22 mouse cellular contexts compared by ENCODE assay signal in the genomic region with DNA sequence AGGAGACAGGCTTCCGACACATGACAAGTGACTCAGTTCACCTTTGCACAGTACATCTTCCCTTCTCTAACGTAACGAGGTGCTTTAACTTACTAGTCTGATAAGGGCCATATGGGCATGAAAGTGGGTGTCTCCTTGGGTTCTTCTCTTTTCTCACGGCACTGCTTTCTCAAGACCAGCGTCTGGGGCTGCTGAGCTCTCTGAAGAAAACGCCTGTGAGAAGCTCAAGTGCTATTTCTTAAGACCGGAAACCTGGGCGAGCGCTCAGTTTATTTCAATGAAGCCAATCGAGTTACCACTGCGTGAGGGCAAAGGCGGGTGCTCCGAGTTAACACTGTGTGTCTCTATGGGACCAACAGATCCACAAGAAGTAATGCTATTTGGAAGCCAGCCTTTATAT. TPM values are rescaled to one million over a fixed set of nuclear protein-coding genes. Genes with fewer than 3 reads are reported as not detected.
A peak's percentile ranks its signal among the peaks of the same experiment; 100 is the strongest.
DNase-seq lines count a peak whose midpoint lies in the region; ATAC-seq and TF ChIP-seq lines count a peak whose summit lies in the region.
"Had no signal": no experiment of that assay in that cellular context is flagged by ENCODE, and none has a peak within 500 bp of the region (broad histone marks: within the 10 kb centered on the region; RNA-seq: fewer than 3 reads in every experiment).

No protein-coding gene starts in this region.

- intact Hi-C loops in heart, postnatal 10 days (cut with DNase I), result no loop called here

- H3K36me3 ChIP-seq in intestine, embryonic 16.5 days (ENCODE audit: control insufficient read depth, insufficient read depth, low read length), result no peaks in the 10 kb centered on the region
- H3K36me3 ChIP-seq in intestine, embryonic 15.5 days, result no peaks in the 10 kb centered on the region
- no peaks in the 10 kb centered on the region for H3K36me3 ChIP-seq in midbrain, embryonic 11.5 days (ENCODE audit: control insufficient read depth, insufficient read depth, low read length)
- H3K36me3 ChIP-seq in midbrain, embryonic 14.5 days (ENCODE audit: control insufficient read depth, insufficient read depth, low read length), result no peaks in the 10 kb centered on the region
- no peaks in the 10 kb centered on the region for H3K36me3 ChIP-seq in intestine, postnatal 0 days (ENCODE audit: control insufficient read depth, insufficient read depth)
- H3K36me3 ChIP-seq: G1E had no signal

- DNase-seq in heart, adult 11 months, result peak; percentile 64
- DNase-seq in heart, postnatal 10 days, result no peak
- DNase-seq in midbrain, embryonic 11.5 days (ENCODE audit: low spot score, missing footprints), result peak; percentile 69
- no peak for DNase-seq in midbrain, embryonic 14.5 days
- DNase-seq: adrenal gland, adult 2 months; adrenal gland, adult 8-10 months; adrenal gland, postnatal 10 days; adrenal gland, postnatal 14 days; adrenal gland, postnatal 25 days; adrenal gland, postnatal 36 days; B cell, adult 2 months; cerebellum, adult 11 months; cerebellum, adult 11-12 months had no signal

- H3K9ac ChIP-seq in intestine, embryonic 16.5 days (ENCODE audit: low read depth, low read length), result no peak overlapping the region
- H3K9ac ChIP-seq in intestine, embryonic 15.5 days, result no peak overlapping the region
- no peak overlapping the region for H3K9ac ChIP-seq in midbrain, embryonic 11.5 days (ENCODE audit: low read length)
- no peak overlapping the region for H3K9ac ChIP-seq in midbrain, embryonic 14.5 days (replicated peaks; ENCODE audit: low read length)
- H3K9ac ChIP-seq in intestine, postnatal 0 days (ENCODE audit: low read depth, low read length), result no peak overlapping the region

- H3K4me1 ChIP-seq in intestine, embryonic 16.5 days (ENCODE audit: control insufficient read depth, insufficient read depth, low read length), result no peaks in the 10 kb centered on the region
- H3K4me1 ChIP-seq in intestine, embryonic 15.5 days (replicated peaks), result no peaks in the 10 kb centered on the region
- H3K4me1 ChIP-seq in midbrain, embryonic 11.5 days (ENCODE audit: control insufficient read depth, insufficient read depth, low read length), result no peaks in the 10 kb centered on the region
- H3K4me1 ChIP-seq in midbrain, embryonic 14.5 days (ENCODE audit: control insufficient read depth, insufficient read depth, low read length), result no peaks in the 10 kb centered on the region
- no peaks in the 10 kb centered on the region for H3K4me1 ChIP-seq in intestine, postnatal 0 days (replicated peaks; ENCODE audit: control insufficient read depth, insufficient read depth, low read length)

- no peak for TF ChIP-seq CTCF in intestine, postnatal 0 days (IDR thresholded peaks at IDR 0.05; ENCODE audit: low read depth)

- H3K4me3 ChIP-seq in intestine, embryonic 16.5 days (ENCODE audit: low read length), result no peak overlapping the region
- H3K4me3 ChIP-seq in intestine, embryonic 15.5 days (replicated peaks), result no peak overlapping the region
- H3K4me3 ChIP-seq in midbrain, embryonic 11.5 days (ENCODE audit: low read depth, low read length), result no peak overlapping the region
- H3K4me3 ChIP-seq in midbrain, embryonic 14.5 days (replicated peaks; ENCODE audit: low read depth, low read length), result no peak overlapping the region
- no peak overlapping the region for H3K4me3 ChIP-seq in intestine, postnatal 0 days (ENCODE audit: low read depth, low read length)

- WGBS in intestine, embryonic 16.5 days, result 69% methylated on average over 13 of the region's 13 CpGs
- WGBS in intestine, embryonic 15.5 days, result 67% methylated on average over 13 of the region's 13 CpGs
- WGBS in midbrain, embryonic 11.5 days, result 91% methylated on average over 13 of the region's 13 CpGs
- WGBS in midbrain, embryonic 14.5 days, result 87% methylated on average over 13 of the region's 13 CpGs
- WGBS in intestine, postnatal 0 days, result 70% methylated on average over 13 of the region's 13 CpGs

- ATAC-seq in intestine, embryonic 16.5 days, result 0 out of 2 replicates have a peak, but pooled peaks have one; percentile 31
- ATAC-seq in intestine, embryonic 15.5 days, result no peak
- ATAC-seq in midbrain, embryonic 11.5 days (ENCODE audit: low FRiP score), result no peak
- no peak for ATAC-seq in midbrain, embryonic 14.5 days (ENCODE audit: low FRiP score, low TSS enrichment)
- ATAC-seq in intestine, postnatal 0 days, result peak; percentile 59
- ATAC-seq in erythroid progenitor cell, adult 5-6 weeks (replicated peaks; ENCODE audit: low FRiP score, poor library complexity, severe bottlenecking), result no peak
- ATAC-seq: activated CD4-positive, CD25-positive, alpha-beta regulatory T cell, adult 4 months; CD4-positive, CD25-positive, alpha-beta regulatory T cell, adult 4 months; Patski had no signal

- H3K27me3 ChIP-seq in intestine, embryonic 16.5 days (replicated peaks; ENCODE audit: control insufficient read depth, insufficient read depth, low read length), result no peaks in the 10 kb centered on the region
- H3K27me3 ChIP-seq in intestine, embryonic 15.5 days (replicated peaks), result no peaks in the 10 kb centered on the region
- 0 out of 2 replicates have a peak, but pooled peaks cover 2% of the 10 kb centered on the region for H3K27me3 ChIP-seq in midbrain, embryonic 11.5 days (ENCODE audit: control insufficient read depth, insufficient read depth, low read length)
- H3K27me3 ChIP-seq in midbrain, embryonic 14.5 days (ENCODE audit: control insufficient read depth, insufficient read depth, low read length), result no peaks in the 10 kb centered on the region
- no peaks in the 10 kb centered on the region for H3K27me3 ChIP-seq in intestine, postnatal 0 days (replicated peaks; ENCODE audit: control insufficient read depth, insufficient read depth, low read length)
- H3K27me3 ChIP-seq: CH12.LX, Patski had no signal

- 0 out of 2 replicates have a peak, but pooled peaks cover 2% of the 10 kb centered on the region for H3K9me3 ChIP-seq in intestine, embryonic 16.5 days (ENCODE audit: control insufficient read depth, low read length)
- H3K9me3 ChIP-seq in intestine, embryonic 15.5 days, result no peaks in the 10 kb centered on the region
- no peaks in the 10 kb centered on the region for H3K9me3 ChIP-seq in midbrain, embryonic 11.5 days (ENCODE audit: control insufficient read depth, low read length)
- no peaks in the 10 kb centered on the region; the same call in 1 of the 2 replicates for H3K9me3 ChIP-seq in midbrain, embryonic 14.5 days (ENCODE audit: control insufficient read depth, low read length)
- H3K9me3 ChIP-seq in intestine, postnatal 0 days (ENCODE audit: control insufficient read depth), result no peaks in the 10 kb centered on the region

- H3K4me2 ChIP-seq in intestine, embryonic 16.5 days (ENCODE audit: low read depth, low read length), result no peak overlapping the region
- no peak overlapping the region for H3K4me2 ChIP-seq in intestine, embryonic 15.5 days (replicated peaks)
- no peak overlapping the region for H3K4me2 ChIP-seq in midbrain, embryonic 11.5 days
- H3K4me2 ChIP-seq in midbrain, embryonic 14.5 days (ENCODE audit: low read length), result no peak overlapping the region
- H3K4me2 ChIP-seq in intestine, postnatal 0 days (replicated peaks; ENCODE audit: low read depth), result no peak overlapping the region

- no peak overlapping the region for H3K27ac ChIP-seq in intestine, embryonic 16.5 days (ENCODE audit: low read length)
- H3K27ac ChIP-seq in intestine, embryonic 15.5 days, result no peak overlapping the region
- no peak overlapping the region for H3K27ac ChIP-seq in midbrain, embryonic 11.5 days (ENCODE audit: low read depth, low read length)
- no peak overlapping the region for H3K27ac ChIP-seq in midbrain, embryonic 14.5 days (replicated peaks; ENCODE audit: low read depth, low read length)
- H3K27ac ChIP-seq in intestine, postnatal 0 days (ENCODE audit: low read depth, low read length), result no peak overlapping the region

RNA-seq across cellular contexts. Expression of gene Mast4, which starts 8.1 kb away (rescaled TPM):
- 10 to 100 TPM; 62.8 to 65.1 TPM for total RNA-seq in heart, postnatal 10 days (2021)
- 14.2 and 15.1 TPM in 2 replicates for polyA plus RNA-seq in intestine, embryonic 16.5 days (2015; fragmentation: Nextera tagmentation; extraction: Ambion mirVana)
- 19.4 and 20.3 TPM in 2 replicates for polyA plus RNA-seq in intestine, embryonic 15.5 days (2015; fragmentation: Nextera tagmentation; extraction: Ambion mirVana)
- polyA plus RNA-seq in midbrain, embryonic 11.5 days (2014; fragmentation: Nextera tagmentation; extraction: Ambion mirVana), result 18.8 and 20.4 TPM in 2 replicates
- polyA plus RNA-seq in midbrain, embryonic 14.5 days (2014; fragmentation: Nextera tagmentation; extraction: Ambion mirVana), result 34.0 and 41.8 TPM in 2 replicates
- 6.1 and 8.8 TPM in 2 replicates for polyA plus RNA-seq in intestine, postnatal 0 days (2015; fragmentation: Nextera tagmentation; extraction: Ambion mirVana)
- total RNA-seq in erythroid progenitor cell, adult 5-6 weeks (2015; ENCODE audit: low replicate concordance), result 2.5 and 13.3 TPM in 2 replicates
- 0.64 and 5.5 TPM in 2 replicates for total RNA-seq in erythroid progenitor cell, adult 5-6 weeks (2017; ENCODE audit: low replicate concordance)

Comparison
In these comparisons a context has a peak if more than half of its experiments do, and no peak if none do; other contexts are left out.
1. DNase-seq: peak in heart, adult 11 months (single experiment) and midbrain, embryonic 11.5 days (single experiment); none in heart, postnatal 10 days (0 of 2) and midbrain, embryonic 14.5 days (single experiment).
2. ATAC-seq: peak in intestine, embryonic 16.5 days (single experiment) and intestine, postnatal 0 days (single experiment); none in intestine, embryonic 15.5 days (single experiment), midbrain, embryonic 11.5 days (single experiment), midbrain, embryonic 14.5 days (single experiment) and erythroid progenitor cell, adult 5-6 weeks (single experiment).